Mouse (Mus musculus): ENCODE data around the gene Socs1. TPM values are rescaled to one million over a fixed set of nuclear protein-coding genes. Genes with fewer than 3 reads are reported as not detected.

The Socs1 gene
- 14.1 and 21.9 TPM in 2 replicates for polyA plus RNA-seq (2012)

GRCm38 (mm10) chr16:10785371-10786231 lies at the start of gene Socs1:
TSS of gene Socs1 (minus strand) at chr16:10785536.

GRCm38 (mm10) chr16:10812865-10813371 lies 27.6 kb upstream of the Socs1 start, which contains the start of gene Gm11172:
TSS of gene Gm11172 (plus strand) at chr16:10812915.

GRCm38 (mm10) chr16:10805789-10806527 lies 20.6 kb upstream of the Socs1 start, which contains the start of gene Prm1:
TSS of gene Prm1 (minus strand) at chr16:10805839.

GRCm38 (mm10) chr16:10796034-10796433 lies 10.7 kb upstream of the Socs1 start, which contains the start of gene Prm2:
TSS of gene Prm2 (minus strand) at chr16:10796134.

GRCm38 (mm10) chr16:10790702-10791101 lies 5.4 kb upstream of the Socs1 start, which contains the start of gene Prm3:
TSS of gene Prm3 (minus strand) at chr16:10790914.

GRCm38 (mm10) chr16:10788271-10788670 lies 2.9 kb upstream of the Socs1 start, which contains the start of gene Tnp2:
TSS of gene Tnp2 (minus strand) at chr16:10788660.

Other genes with a start within 250 kb of the Socs1 start
- 22.6 and 24.6 TPM in 2 replicates for gene Dexi, start 242.5 kb downstream of the Socs1 start, polyA plus RNA-seq (2012)
- gene Clec16a, start 240.2 kb downstream of the Socs1 start, polyA plus RNA-seq (2012), result 13.8 and 16.3 TPM in 2 replicates
- gene Tnp2, start 3.1 kb upstream of the Socs1 start, polyA plus RNA-seq (2012), result not detected in 2 replicates
- gene Prm3, start 5.4 kb upstream of the Socs1 start, polyA plus RNA-seq (2012), result not detected in 2 replicates
- gene Prm2, start 10.6 kb upstream of the Socs1 start, polyA plus RNA-seq (2012), result not detected in 2 replicates
- not detected in 2 replicates for gene Prm1, start 20.3 kb upstream of the Socs1 start, polyA plus RNA-seq (2012)
- not detected in 2 replicates for gene Gm11172, start 27.4 kb upstream of the Socs1 start, polyA plus RNA-seq (2012)
- gene Rmi2, start 49.5 kb upstream of the Socs1 start, polyA plus RNA-seq (2012), result 6.7 and 7.5 TPM in 2 replicates

All from megakaryocyte-erythroid progenitor cell, adult 5 weeks (primary cell).